Mouse (Mus musculus): Measurements from ENCODE around the gene Dnah2.

DNA sequence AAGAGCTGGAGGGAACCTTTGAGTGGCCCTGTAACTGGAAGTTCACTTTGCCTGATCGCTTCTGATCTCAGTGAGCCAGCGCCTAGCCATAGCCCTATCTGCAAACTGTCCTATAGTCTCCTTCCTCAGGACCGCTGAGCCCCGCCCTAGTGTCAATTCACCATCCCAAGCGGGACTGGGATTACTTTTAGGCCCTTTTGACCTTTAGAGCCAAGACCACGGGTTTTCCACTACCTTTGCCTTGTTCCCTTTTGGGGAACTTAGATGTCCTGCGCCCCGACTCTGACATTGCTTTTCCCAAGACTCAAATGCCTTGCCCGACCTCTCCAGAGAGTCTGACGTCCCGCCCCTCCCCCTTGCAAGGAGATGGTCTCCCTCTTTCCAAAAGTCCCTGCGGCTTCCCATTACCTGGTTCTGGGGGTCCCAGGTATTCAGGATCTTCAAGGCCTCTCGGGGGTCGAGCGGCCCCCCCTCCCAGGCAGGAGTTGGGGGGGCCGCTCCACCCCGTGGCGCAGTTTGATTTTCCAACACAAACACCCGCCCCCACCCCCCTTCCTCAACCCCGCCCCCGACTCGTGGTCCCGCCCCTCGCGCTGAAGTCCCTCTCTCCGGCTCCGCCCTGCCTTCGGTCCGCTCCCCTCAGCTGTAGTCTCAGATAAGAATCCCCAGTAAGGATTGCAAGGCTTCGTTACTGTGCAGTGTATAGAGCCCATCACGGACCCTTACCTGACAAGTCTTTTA, 128.9 kb downstream of the Dnah2 start:
- TF ChIP-seq BHLHE40 (IDR thresholded peaks at IDR 0.05; ENCODE audit: borderline replicate concordance, low read depth, low read length) (peak; percentile 23; the same call in 1 of the 2 replicates), MAX (IDR thresholded peaks at IDR 0.05; ENCODE audit: low read length) (0 out of 2 replicates have a peak, but pooled peaks have one; percentile 14), ZNF384 (IDR thresholded peaks at IDR 0.05; ENCODE audit: low read depth, low read length) (no peak), RCOR1 (IDR thresholded peaks at IDR 0.05; ENCODE audit: low read depth, low read length) (no peak), GATA1 (IDR thresholded peaks at IDR 0.05; ENCODE audit: low read depth, low read length) (peak; percentile 68; the same call in 1 of the 2 replicates), ZC3H11A (IDR thresholded peaks at IDR 0.05; ENCODE audit: low read depth, low read length) (no peak), SMC3 (IDR thresholded peaks at IDR 0.05; ENCODE audit: low read depth, low read length) (no peak)

All from MEL (cell line).